Mouse (Mus musculus) MEL (cell line): ENCODE measurements at regions not wholly inside any gene's neighbourhood (a gene's known extent, or its start where the extent isn't known, plus 50 kb on each side); places are given as distances from the start of the nearest gene placed in this dataset.

Experiments used
- POLR2AphosphoS5 ChIP-seq: IDR thresholded peaks from 2 replicates; pipeline ENCODE4 v1.6.1; 2012; ENCODE audit warnings: low read depth, borderline replicate concordance, mild to moderate bottlenecking, inconsistent platforms, low read length, moderate library complexity, mixed read lengths
- TCF12 ChIP-seq: IDR thresholded peaks from 2 replicates; pipeline ENCODE4 v1.6.1; 2014; ENCODE audit warnings: low read depth, mild to moderate bottlenecking, inconsistent platforms, low read length, improper control_type of control experiment, moderate library complexity
- UBTF ChIP-seq: IDR thresholded peaks from 2 replicates; pipeline ENCODE4 v1.6.1; 2012; ENCODE audit warnings: low read depth, mild to moderate bottlenecking, inconsistent platforms, low read length, improper control_type of control experiment, moderate library complexity, borderline replicate concordance; ENCODE audit not compliant: insufficient read depth
- USF1 ChIP-seq: IDR thresholded peaks from 2 replicates; pipeline ENCODE4 v1.6.1; 2014; ENCODE audit warnings: low read depth, mild to moderate bottlenecking, inconsistent platforms, low read length, improper control_type of control experiment, moderate library complexity
- ZNF384 ChIP-seq: IDR thresholded peaks from 2 replicates; pipeline ENCODE4 v1.6.1; 2012; ENCODE audit warnings: low read depth, mild to moderate bottlenecking, inconsistent platforms, low read length, improper control_type of control experiment

DNA sequence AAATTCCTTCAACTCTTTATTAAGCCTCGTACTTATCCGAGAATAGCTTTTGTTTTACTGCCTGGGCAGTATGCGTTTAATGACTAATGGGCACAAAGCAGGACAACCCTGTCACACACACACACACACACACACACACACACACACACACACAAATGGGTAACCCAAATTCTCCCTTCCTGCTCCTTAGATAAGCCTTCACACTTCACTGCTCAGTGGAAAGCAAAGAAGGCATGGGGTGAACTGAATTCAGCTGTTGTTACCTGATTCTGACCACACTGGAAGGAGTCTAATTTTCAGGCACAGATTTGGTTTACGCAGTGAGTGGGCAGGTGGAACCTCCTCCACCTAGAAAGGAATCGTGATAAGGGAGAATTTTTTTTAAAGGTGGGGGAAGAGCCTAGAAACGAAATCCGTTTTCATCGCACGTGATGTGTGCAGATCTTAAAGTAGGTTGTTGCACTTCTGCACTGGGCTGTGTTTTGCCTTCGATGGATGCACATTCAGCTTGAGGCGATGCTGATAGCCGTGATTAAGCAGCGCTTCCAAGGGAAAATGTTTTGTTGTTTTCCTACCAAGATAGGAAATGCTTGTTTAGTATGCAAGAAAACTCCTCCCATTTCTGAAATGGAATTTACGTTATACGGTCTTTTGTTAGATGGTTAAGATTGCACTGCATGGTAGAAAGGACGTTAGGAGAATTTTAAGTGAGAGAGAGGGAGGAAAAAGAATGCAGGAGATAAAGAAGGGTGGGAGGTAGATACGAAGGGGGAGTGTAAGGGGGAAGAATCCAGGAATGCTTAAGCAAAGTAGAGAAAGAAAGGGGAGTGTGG is 286.2 kb upstream of the Rps6ka3 start:
- TF ChIP-seq ZNF384 (no peak), POLR2AphosphoS5 (no peak), UBTF (no peak), TCF12 (no peak), USF1 (no peak)
